In the genomic region with DNA sequence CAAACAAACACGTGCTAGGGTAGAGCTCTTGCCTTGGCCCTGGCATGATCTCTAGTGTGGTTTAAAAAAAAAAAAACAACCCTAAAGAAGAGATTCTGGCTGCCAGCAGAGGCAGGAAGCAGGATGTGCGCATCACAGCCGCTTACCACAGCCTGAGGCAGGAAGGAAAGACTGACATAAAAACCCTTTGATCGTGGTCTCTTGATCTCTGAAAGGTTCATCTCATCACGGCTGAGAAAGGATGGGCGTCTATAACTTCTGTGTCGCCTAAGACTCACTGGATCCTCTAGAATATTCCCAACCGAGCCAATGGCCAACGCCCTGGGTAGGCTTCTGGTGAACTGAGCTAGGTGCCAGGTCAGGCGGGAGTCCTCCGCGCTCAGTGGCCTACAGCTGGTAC, we compare ENCODE assay signal across 13 mouse cellular contexts. TPM values are rescaled to one million over a fixed set of nuclear protein-coding genes. Genes with fewer than 3 reads are reported as not detected.
A peak's percentile ranks its signal among the peaks of the same experiment; 100 is the strongest.
DNase-seq lines count a peak whose midpoint lies in the region; ATAC-seq lines count a peak whose summit lies in the region.
"Had no signal": no experiment of that assay in that cellular context is flagged by ENCODE, and none has a peak within 500 bp of the region (broad histone marks: within the 10 kb centered on the region; RNA-seq: fewer than 3 reads in every experiment).

No protein-coding gene starts in this region.

- no peaks in the 10 kb centered on the region for H3K36me3 ChIP-seq in kidney, embryonic 14.5 days (ENCODE audit: control insufficient read depth, insufficient read depth, low read length)
- H3K36me3 ChIP-seq: embryonic facial prominence, embryonic 13.5 days; neural tube, embryonic 12.5 days had no signal

- WGBS in kidney, embryonic 14.5 days = 64% methylated on average over 12 of the region's 12 CpGs

- ATAC-seq in kidney, embryonic 14.5 days (ENCODE audit: low FRiP score, low TSS enrichment) = no peak
- peak; percentile 60 for ATAC-seq in granulocyte monocyte progenitor cell, adult 5-6 weeks (replicated peaks; ENCODE audit: poor library complexity, severe bottlenecking)
- ATAC-seq in megakaryocyte, adult 5-6 weeks (ENCODE audit: poor library complexity, severe bottlenecking) = peak; percentile 73
- ATAC-seq: intestine, postnatal 0 days had no signal

- H3K4me2 ChIP-seq in kidney, embryonic 14.5 days (replicated peaks; ENCODE audit: low read depth, low read length) = no peak overlapping the region
- H3K4me2 ChIP-seq: embryonic facial prominence, embryonic 13.5 days; neural tube, embryonic 12.5 days had no signal

- 0 out of 2 replicates have a peak, but pooled peaks cover 4% of the 10 kb centered on the region for H3K4me1 ChIP-seq in kidney, embryonic 14.5 days (ENCODE audit: control insufficient read depth, insufficient read depth, low read length)
- H3K4me1 ChIP-seq: neural tube, embryonic 12.5 days had no signal

- H3K9me3 ChIP-seq in kidney, embryonic 14.5 days (ENCODE audit: control insufficient read depth, low read length) = no peaks in the 10 kb centered on the region
- H3K9me3 ChIP-seq: embryonic facial prominence, embryonic 13.5 days; neural tube, embryonic 12.5 days had no signal

- DNase-seq in kidney, adult 11 months = peak; percentile 33
- peak; percentile 76 to 83 for DNase-seq in thymus, postnatal 10 days (ENCODE audit: low spot score in 2 of 2)
- no peak for DNase-seq in right cerebral cortex, postnatal 36 days (ENCODE audit: low spot score in 2 of 2)
- no peak for DNase-seq in right cerebral cortex, postnatal 14 days
- no peak for DNase-seq in urinary bladder, adult 2 months (ENCODE audit: low spot score)
- DNase-seq: gastrocnemius, postnatal 36 days; liver had no signal

- no peak overlapping the region for H3K4me3 ChIP-seq in kidney, embryonic 14.5 days (ENCODE audit: low read length)
- H3K4me3 ChIP-seq: embryonic facial prominence, embryonic 13.5 days; neural tube, embryonic 12.5 days had no signal

- no peak overlapping the region for H3K9ac ChIP-seq in kidney, embryonic 14.5 days (ENCODE audit: low read depth, low read length)
- H3K9ac ChIP-seq: embryonic facial prominence, embryonic 13.5 days; neural tube, embryonic 12.5 days had no signal

- H3K27ac ChIP-seq in kidney, embryonic 14.5 days (ENCODE audit: low read depth, low read length) = no peak overlapping the region
- H3K27ac ChIP-seq: neural tube, embryonic 12.5 days had no signal

- H3K27me3 ChIP-seq in kidney, embryonic 14.5 days (ENCODE audit: control insufficient read depth, insufficient read depth, low read length) = no peaks in the 10 kb centered on the region
- H3K27me3 ChIP-seq: embryonic facial prominence, embryonic 13.5 days; neural tube, embryonic 12.5 days had no signal

RNA-seq across cellular contexts. Expression of gene Emid1, which starts 25.1 kb away (rescaled TPM):
- 141 and 178 TPM in 2 replicates for polyA plus RNA-seq in kidney, embryonic 14.5 days (2014; fragmentation: Nextera tagmentation; extraction: Ambion mirVana)
- total RNA-seq in granulocyte monocyte progenitor cell, adult 5-6 weeks (2014; fragmentation: Nextera tagmentation) = 10.0 and 11.4 TPM in 2 replicates
- total RNA-seq in granulocyte monocyte progenitor cell, adult 5-6 weeks (2017) = 5.1 and 7.9 TPM in 2 replicates
- total RNA-seq in megakaryocyte, adult 5-6 weeks (2015) = 0.85 and 2.7 TPM in 2 replicates
- total RNA-seq in megakaryocyte, adult 5-6 weeks (2017) = 1.6 and 1.7 TPM in 2 replicates
- polyA plus RNA-seq in urinary bladder, adult 2 months (2012; rRNA removed) = 68.2 and 97.0 TPM in 2 replicates

Comparison
In these comparisons a context has a peak if more than half of its experiments do, and no peak if none do; other contexts are left out.
1. DNase-seq: peak in kidney, adult 11 months (single experiment) and thymus, postnatal 10 days (2 of 2); none in right cerebral cortex, postnatal 36 days (0 of 2), right cerebral cortex, postnatal 14 days (single experiment) and urinary bladder, adult 2 months (single experiment).